Mouse (Mus musculus): Measurements from ENCODE around the gene Ptn. TPM values are rescaled to one million over a fixed set of nuclear protein-coding genes. Genes with fewer than 3 reads are reported as not detected.
"Not testable (repeated sequence)": the region's sequence is repeated elsewhere in the genome, so short reads cannot be mapped to it uniquely, and the experiment has no call there.

Gene Ptn
- total RNA-seq, 2 experiments from 2014 or later: 4.2 to 4.4 TPM

GRCm38 (mm10) chr6:36775647-36776360, 34.2 kb downstream of the Ptn start:
- intact Hi-C loops (cut with DNase I): no loop called here
- no peak for DNase-seq (ENCODE audit: low spot score)

DNA sequence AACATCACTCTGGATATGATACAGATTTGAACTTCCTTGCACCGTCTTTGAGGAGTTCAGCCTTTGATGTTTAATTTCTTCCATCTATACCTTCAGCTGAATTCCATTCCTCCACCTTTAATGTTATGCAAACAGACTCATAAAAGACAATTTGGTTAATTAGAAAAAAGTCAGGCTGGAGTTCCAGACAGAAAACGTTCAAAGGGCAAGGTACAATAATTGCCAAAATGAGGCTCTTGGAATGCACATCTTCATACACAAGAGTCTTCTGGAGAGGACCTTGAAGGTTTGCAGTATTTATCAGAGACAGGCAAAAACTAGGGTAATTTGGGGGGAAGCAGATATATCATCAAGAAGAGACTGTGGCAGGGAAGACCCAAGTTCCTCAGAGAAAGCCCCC, 37.5 kb downstream of the Ptn start:
- intact Hi-C loops (cut with DNase I): no loop called here
- no peak for DNase-seq (ENCODE audit: low spot score)

- intact Hi-C loops (cut with DNase I): no loop called here
- DNase-seq (ENCODE audit: low spot score): no peak
Measured at GRCm38 (mm10) chr6:36769012-36769411, 41.0 kb downstream of the Ptn start.

DNA sequence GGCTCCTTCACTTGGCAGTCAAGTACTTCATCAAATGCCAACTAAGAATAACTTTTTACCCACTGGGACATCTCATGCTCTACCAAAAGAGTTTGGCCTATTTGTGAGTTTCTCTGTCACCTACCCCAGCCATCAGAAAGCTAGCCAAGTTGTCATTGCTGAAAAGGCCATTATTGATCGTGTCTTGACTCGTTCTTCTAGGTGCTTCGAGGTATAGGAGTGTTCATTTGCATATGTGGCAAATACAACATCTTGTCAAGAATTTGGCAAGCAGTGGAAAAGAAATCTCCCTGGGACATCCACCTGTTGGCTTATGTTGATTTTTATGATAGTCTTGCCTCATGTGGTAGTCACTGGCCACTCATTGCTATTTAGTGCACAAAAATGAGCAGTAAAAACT, 43.1 kb downstream of the Ptn start:
- intact Hi-C loops (cut with DNase I): no loop called here
- no peak for DNase-seq (ENCODE audit: low spot score)

DNA sequence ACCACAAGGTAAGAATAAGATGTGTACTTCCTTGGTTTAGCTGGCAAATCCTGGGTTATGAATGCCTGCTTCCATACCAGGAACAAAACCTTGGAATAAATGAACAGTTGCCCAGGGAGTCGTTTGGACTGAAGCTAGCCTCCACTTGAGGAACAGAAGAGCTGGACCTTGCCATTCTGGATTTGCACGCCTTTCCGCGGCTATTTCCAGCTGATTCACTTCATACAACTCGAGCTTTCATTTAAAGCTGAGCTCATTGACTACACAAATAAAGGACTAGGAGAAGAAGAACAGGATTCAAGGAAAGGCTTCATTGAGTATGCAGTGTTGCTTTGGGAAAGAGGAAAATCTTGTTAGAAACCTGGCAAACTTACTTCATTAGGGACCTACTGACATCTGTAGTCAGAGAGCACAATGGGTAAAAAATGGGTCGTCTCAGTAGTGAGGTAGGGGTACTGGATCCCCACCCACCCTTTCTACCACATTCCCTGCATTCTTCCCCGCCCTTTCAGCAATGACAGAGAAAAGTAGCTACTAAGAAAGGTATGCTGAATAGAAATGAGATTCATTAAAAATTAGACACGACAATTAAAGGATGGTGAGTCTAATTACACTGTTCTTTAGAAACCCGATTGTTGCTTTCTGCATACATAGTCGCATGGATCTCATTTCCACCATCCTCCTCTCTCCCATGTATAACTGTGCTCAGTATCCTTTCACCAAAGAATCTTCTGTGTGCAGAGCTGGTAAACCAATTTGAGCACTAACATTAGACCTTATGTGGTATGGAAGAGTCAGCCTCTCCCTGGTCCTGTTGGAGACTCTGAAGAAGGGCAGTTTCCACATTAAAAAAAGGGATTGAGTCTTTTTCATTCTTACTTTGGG, 54.8 kb downstream of the Ptn start:
- intact Hi-C loops (cut with DNase I): no loop called here
- no peak for DNase-seq (ENCODE audit: low spot score)

- intact Hi-C loops (cut with DNase I): no loop called here
- no peak for DNase-seq (ENCODE audit: low spot score)
Measured at GRCm38 (mm10) chr6:36752887-36753286, 57.1 kb downstream of the Ptn start.

- no peak for DNase-seq (ENCODE audit: low spot score)
- intact Hi-C loops (cut with DNase I): no loop called here
Measured at GRCm38 (mm10) chr6:36739811-36740210, 70.2 kb downstream of the Ptn start.

DNA sequence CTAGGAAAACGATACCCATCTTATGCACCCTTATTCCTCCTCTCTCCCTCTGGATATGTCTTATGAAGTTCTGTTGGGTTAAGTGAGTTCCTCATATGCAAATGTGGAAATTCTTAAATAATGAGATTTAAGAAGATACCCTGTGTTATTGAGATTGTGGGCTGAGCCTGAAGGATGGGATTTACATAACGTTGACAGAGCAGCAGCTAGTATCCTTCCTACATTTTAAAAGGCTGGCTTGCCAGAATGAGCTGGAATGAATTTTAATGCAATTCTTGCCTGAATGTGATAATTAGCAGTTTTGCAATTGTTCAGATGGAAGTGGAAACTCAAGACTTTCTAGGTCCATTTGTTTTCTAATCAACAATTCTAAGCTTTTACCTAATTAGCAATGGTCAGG, 73.3 kb downstream of the Ptn start:
- no peak for DNase-seq (ENCODE audit: low spot score)
- intact Hi-C loops (cut with DNase I): no loop called here

- DNase-seq (ENCODE audit: low spot score); intact Hi-C loops (cut with DNase I): not testable (repeated sequence)
Measured at GRCm38 (mm10) chr6:36735622-36736021, 74.4 kb downstream of the Ptn start.

GRCm38 (mm10) chr6:36729811-36730210, 80.2 kb downstream of the Ptn start:
- DNase-seq (ENCODE audit: low spot score); intact Hi-C loops (cut with DNase I): not testable (repeated sequence)

DNA sequence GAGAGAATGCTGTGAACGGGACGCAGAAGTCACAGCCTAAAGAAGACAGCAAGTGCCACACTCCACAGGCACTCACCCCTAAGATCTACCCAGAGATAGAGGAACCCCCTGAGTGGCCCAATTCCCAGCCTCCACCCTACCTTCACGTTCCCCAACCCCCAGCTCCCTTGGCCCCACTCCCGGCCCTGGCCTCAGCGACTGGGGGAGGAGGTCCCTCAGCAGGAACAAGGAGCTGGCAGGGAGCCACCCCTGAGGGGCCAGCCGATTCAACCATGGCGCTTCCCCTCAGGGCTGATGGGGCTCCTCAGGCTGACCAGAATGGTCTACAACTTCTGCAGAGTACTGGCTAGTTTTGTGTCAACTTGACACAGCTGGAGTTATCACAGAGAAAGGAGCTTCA, 81.9 kb downstream of the Ptn start:
- DNase-seq (ENCODE audit: low spot score): no peak
- intact Hi-C loops (cut with DNase I): no loop called here

DNA sequence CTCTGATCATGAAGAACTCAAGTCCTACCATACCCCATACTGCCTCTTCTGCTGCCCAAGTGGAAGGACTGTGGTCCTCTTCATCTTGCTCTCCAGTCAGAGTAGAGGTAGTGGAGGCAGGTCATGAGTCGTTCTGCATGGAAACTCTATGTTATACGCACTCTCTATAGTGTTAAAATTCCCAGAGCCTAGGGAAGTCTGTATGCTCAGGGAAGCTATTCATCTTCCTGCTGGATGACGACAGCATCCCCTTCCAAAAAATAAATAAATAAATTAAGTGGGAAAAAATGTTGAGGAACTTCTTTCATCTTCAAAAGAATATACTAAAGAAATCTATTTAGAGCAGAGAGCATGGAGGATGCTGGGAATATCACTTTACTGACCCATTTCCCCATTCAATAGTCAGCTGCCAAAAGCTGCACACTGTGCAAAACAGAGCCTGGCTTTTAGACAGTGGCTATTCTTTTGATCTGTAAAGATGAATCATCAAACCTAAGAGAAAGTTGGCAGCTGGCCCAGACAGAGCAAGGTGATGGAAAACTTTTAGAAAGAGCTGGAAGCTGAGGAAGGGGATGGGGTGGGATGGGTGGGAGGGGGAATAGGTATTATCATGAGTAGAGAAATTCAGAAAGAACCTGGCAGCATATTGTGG, 84.4 kb downstream of the Ptn start:
- DNase-seq (ENCODE audit: low spot score): no peak
- intact Hi-C loops (cut with DNase I): no loop called here

DNA sequence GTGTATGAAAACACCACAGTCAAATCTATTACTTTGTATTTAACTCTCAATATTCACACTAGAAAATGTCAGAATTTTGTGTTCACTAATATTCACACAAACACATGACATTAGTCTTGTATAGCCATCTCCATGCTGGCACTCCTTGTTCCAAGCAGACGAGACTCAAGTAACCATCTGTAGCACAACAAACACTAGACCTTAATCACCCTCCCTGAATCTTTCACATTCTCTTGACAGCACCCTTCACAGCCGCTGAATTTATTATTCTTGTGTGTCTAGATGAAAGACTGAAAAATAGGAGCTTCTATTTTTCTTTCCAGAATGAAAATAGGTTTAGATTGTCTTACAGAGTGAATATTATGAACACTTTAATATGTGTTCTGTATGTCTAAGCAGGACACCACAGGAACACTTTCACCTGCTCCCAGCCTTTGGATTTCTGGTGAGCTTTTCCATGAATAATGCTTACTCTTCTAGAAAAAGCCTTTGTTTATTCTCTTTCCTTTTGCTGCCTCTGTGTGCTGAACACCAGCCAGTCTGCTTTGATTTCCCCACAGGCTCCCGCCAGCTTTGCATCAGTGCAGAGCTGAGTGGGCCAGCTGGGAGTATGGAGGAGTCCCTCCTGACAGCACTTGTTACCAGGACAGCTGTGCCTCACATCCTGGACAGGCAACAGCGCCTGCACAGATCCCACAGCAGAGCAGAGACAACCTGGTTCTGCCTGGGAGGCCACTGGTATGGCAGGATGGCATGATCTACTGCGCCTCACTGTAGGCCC, 87.1 kb downstream of the Ptn start:
- DNase-seq (ENCODE audit: low spot score): no peak
- intact Hi-C loops (cut with DNase I): no loop called here

DNA sequence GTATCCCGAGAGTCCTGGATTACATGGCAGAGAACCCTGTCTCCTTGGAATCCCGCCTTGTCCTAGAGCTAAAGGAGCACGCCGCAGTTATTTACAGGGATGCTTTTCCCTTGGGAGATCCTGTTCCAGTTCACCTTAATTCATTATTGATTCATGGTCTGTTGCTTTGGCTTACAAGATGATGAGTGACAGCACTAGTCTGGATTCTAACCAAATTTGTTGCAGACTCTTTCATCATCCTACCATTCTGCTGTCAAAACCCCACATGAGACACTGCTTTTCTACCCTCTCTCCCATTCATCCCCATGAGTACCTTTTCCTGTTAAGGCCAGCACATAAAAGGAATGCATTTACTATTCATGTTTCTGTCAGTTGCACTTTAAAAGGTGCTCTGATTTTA, 96.7 kb downstream of the Ptn start:
- intact Hi-C loops (cut with DNase I): no loop called here
- no peak for DNase-seq (ENCODE audit: low spot score)

GRCm38 (mm10) chr6:36695481-36695880, 114.5 kb downstream of the Ptn start:
- intact Hi-C loops (cut with DNase I): no loop called here
- no peak for DNase-seq (ENCODE audit: low spot score)

DNA sequence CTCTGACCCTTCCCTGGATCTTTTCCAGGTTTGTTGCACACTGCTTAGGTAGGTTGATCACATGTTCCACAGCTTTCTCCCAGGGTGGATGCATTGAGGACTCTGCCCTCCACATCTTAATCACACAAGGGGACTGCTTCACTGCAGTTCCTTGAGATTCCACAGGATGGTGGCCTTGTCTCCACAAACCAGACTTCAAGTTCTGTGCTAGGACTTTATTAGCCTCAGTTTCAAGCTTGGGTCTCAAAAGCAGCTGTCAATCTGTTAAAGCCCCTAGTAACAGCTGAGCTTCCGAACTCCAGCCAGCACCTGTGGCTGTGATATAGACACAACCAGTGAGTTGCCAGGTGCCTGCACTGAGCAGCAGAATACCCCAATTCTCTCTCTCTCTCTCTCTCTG, 118.5 kb downstream of the Ptn start:
- intact Hi-C loops (cut with DNase I): loop anchor here (5.0 kb wide), 1 partner anchor 356 kb away; no protein-coding TSS in a partner anchor
- DNase-seq (ENCODE audit: low spot score): no peak

- intact Hi-C loops (cut with DNase I): loop anchor here (5.0 kb wide), 1 partner anchor 356 kb away; no protein-coding TSS in a partner anchor
- DNase-seq (ENCODE audit: low spot score): no peak
Measured at GRCm38 (mm10) chr6:36690941-36691340, 119.1 kb downstream of the Ptn start.

DNA sequence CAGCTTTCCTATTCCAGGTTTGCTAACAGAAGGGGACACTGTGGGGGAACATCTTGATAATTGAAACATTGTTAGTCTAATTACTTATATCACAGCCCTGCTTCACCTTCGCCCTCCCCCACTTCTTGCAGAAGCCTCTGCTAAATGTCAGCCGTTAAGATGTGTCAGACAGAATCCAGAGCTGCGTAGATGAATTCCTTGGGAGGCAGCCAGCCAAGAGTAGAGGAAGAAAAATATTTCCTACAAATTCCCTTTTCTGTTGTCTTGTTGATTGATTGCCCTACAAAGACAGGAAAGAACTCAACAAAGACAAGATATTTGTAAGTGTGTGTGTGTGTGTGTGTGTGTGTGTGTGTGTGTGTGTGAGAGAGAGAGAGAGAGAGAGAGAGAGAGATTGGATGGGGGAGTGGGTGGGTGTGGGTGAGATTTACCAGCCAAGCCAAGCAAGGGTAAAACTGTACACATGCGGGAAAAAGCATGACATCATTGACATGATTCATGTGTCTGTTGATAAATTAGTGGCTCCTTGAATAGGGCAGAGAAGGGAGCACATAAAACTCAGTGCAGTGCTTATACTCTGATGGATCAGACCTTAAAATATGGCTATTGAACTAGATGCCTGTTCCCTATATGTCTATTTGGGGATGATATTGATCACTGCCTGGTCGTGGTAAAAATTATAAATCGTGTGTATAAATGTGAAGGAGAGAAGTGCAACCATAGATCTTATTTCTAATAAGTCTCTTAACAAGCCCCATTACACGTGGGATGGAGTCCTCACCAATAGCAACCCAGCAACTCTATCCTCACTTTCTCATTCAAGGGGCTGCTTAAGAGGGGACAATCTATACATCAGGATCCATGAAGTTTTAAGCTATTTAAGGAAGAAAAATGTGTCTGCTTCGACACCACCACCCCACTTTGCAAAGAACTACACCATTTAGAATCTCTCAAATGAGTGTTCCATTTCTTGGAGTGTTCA, 133.0 kb downstream of the Ptn start:
- intact Hi-C loops (cut with DNase I): no loop called here

More for the DNA sequence above, 133.0 kb downstream of the Ptn start:
- no peak for DNase-seq (ENCODE audit: low spot score)

Data from heart, postnatal 25 days (tissue).